Mouse (Mus musculus) ovary, postnatal 36 days (tissue): ENCODE results near the gene Ovgp1.
A peak's percentile ranks its signal among the peaks of the same experiment; 100 is the strongest.
"Not testable (repeated sequence)": the region's sequence is repeated elsewhere in the genome, so short reads cannot be mapped to it uniquely, and the experiment has no call there.

ENCODE experiments used
- DNase-seq: peaks from one replicate; pipeline ENCODE4 v3.0.0; 2022; ENCODE audit warnings: low spot score, mixed read lengths

The Ovgp1 gene

GRCm38 (mm10) chr3:105973411-105973810, at the start of gene Ovgp1:
TSS of gene Ovgp1 (plus strand) at chr3:105973711.
- DNase-seq: no peak

- DNase-seq: no peak
Measured at GRCm38 (mm10) chr3:105924616-105925015, 48.9 kb upstream of the Ovgp1 start.

- DNase-seq: no peak
Measured at GRCm38 (mm10) chr3:105927561-105928194, 45.8 kb upstream of the Ovgp1 start.

- DNase-seq: no peak
Measured at GRCm38 (mm10) chr3:105928195-105928569, 45.3 kb upstream of the Ovgp1 start.

GRCm38 (mm10) chr3:105928781-105929180, 44.7 kb upstream of the Ovgp1 start:
- no peak for DNase-seq

GRCm38 (mm10) chr3:105929821-105930220, 43.7 kb upstream of the Ovgp1 start:
- DNase-seq: no peak

- DNase-seq: no peak
Measured at GRCm38 (mm10) chr3:105931095-105931494, 42.4 kb upstream of the Ovgp1 start.

GRCm38 (mm10) chr3:105932240-105933071, 41.1 kb upstream of the Ovgp1 start, which contains the start of gene I830077J02Rik:
TSS of gene I830077J02Rik (minus strand) at chr3:105932664.
- DNase-seq: no peak

GRCm38 (mm10) chr3:105933926-105934325, 39.6 kb upstream of the Ovgp1 start:
- DNase-seq: no peak

- peak; percentile 31 for DNase-seq
Measured at GRCm38 (mm10) chr3:105935033-105935432, 38.5 kb upstream of the Ovgp1 start.

- no peak for DNase-seq
Measured at GRCm38 (mm10) chr3:105936111-105936510, 37.4 kb upstream of the Ovgp1 start.

- no peak for DNase-seq
Measured at GRCm38 (mm10) chr3:105951348-105951747, 22.2 kb upstream of the Ovgp1 start.

GRCm38 (mm10) chr3:105957235-105957634, 16.3 kb upstream of the Ovgp1 start:
- no peak for DNase-seq

- DNase-seq: no peak
Measured at GRCm38 (mm10) chr3:105958204-105958603, 15.3 kb upstream of the Ovgp1 start.

GRCm38 (mm10) chr3:105958974-105959580, 14.4 kb upstream of the Ovgp1 start, which contains the start of gene Wdr77:
TSS of gene Wdr77 (plus strand) at chr3:105959369.
- DNase-seq: peak; percentile 93

GRCm38 (mm10) chr3:105959585-105959984, 13.9 kb upstream of the Ovgp1 start:
- no peak for DNase-seq

- DNase-seq: no peak
Measured at GRCm38 (mm10) chr3:105959999-105960398, 13.5 kb upstream of the Ovgp1 start, which contains the start of gene Atp5f1. TSS of gene Atp5f1 (minus strand) at chr3:105960099.

- no peak for DNase-seq
Measured at GRCm38 (mm10) chr3:105960700-105961099, 12.8 kb upstream of the Ovgp1 start.

- no peak for DNase-seq
Measured at GRCm38 (mm10) chr3:105971831-105972446, 1.6 kb upstream of the Ovgp1 start.

- no peak for DNase-seq
Measured at GRCm38 (mm10) chr3:105974174-105974573, 663 bp downstream of the Ovgp1 start.

- DNase-seq: not testable (repeated sequence)
Measured at GRCm38 (mm10) chr3:105989611-105990010, 16.1 kb downstream of the Ovgp1 start.

- no peak for DNase-seq
Measured at GRCm38 (mm10) chr3:105991653-105992283, 18.3 kb downstream of the Ovgp1 start.
